Mouse (Mus musculus) midbrain, embryonic 12.5 days (tissue): ENCODE data around the gene Srd5a1. TPM values are rescaled to one million over a fixed set of nuclear protein-coding genes. Genes with fewer than 3 reads are reported as not detected.
"Not testable (repeated sequence)": the region's sequence is repeated elsewhere in the genome, so short reads cannot be mapped to it uniquely, and the experiment has no call there.

Experiments
- ATAC-seq: fragments of 200-750 bp; cut with Nextera tagmentation; 2 replicates; pipeline ENCODE4 v1.8.0; 2017; ENCODE audit warnings: low read depth, moderate TSS enrichment, moderate library complexity; ENCODE audit not compliant: low FRiP score
- H3K27ac ChIP-seq: fragments of 300-500 bp; sonication (generic); replicated peaks from 2 replicates; pipeline ENCODE4 v1.5.1; 2016; ENCODE audit warnings: mild to moderate bottlenecking
- H3K27me3 ChIP-seq: fragments of 300-500 bp; sonication (generic); 2 replicates; pipeline ENCODE4 v1.6.1; 2016; ENCODE audit warnings: mild to moderate bottlenecking
- H3K36me3 ChIP-seq: fragments of 300-500 bp; sonication (generic); 2 replicates; pipeline ENCODE4 v1.6.1; 2016
- H3K4me1 ChIP-seq: fragments of 300-500 bp; sonication (generic); 2 replicates; pipeline ENCODE4 v1.6.1; 2016
- H3K4me2 ChIP-seq: fragments of 300-500 bp; sonication (generic); replicated peaks from 2 replicates; pipeline ENCODE4 v1.6.1; 2016; ENCODE audit warnings: mild to moderate bottlenecking, moderate library complexity
- H3K4me3 ChIP-seq: fragments of 300-500 bp; sonication (generic); 2 replicates; pipeline ENCODE4 v1.5.1; 2016; ENCODE audit warnings: mild to moderate bottlenecking
- H3K9ac ChIP-seq: fragments of 300-500 bp; sonication (generic); replicated peaks from 2 replicates; pipeline ENCODE4 v1.6.1; 2016; ENCODE audit warnings: mild to moderate bottlenecking, moderate library complexity
- H3K9me3 ChIP-seq: fragments of 300-500 bp; sonication (generic); 2 replicates; pipeline ENCODE4 v1.6.1; 2016; ENCODE audit warnings: mild to moderate bottlenecking
- WGBS: fragments of 180-500 bp; shearing (Covaris S2); methylation state at CpG from one replicate; pipeline ENCODE4 v1.1.7; 2016; 5-methylcytosine and 5-hydroxymethylcytosine counted together
- polyA plus RNA-seq: library from polyadenylated mRNA; unstranded; fragments of >200 nt; fragmentation: Nextera tagmentation; extraction: Ambion mirVana; gene quantifications from 2 replicates; pipeline ENCODE4 v1.2.1, GENCODE M21; 2016

Gene Srd5a1
- polyA plus RNA-seq, 1 experiment from 2014 or later: 24.3 TPM

DNA sequence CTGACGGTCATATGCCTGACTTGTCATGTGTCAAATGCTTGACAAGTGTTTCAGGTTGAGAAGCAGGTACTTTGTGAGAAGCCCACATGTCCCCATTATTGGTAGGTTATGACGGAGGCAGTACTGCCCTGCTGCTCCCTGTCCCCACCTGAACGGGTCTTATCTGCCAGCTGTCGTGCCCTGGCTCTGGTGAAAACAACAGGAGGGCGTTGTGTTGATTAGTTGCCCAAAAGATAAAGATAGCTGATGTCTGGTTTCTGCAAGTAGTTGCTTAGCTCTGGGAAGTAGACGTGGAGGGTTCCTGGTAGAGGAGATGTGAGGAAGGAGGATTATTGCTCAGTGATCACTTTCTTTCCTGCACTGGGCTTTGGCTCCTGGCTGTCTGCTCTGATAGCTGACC, 5.5 kb upstream of the Srd5a1 start:
- no peak for ATAC-seq
- H3K36me3 ChIP-seq: peaks cover 66% of the 10 kb centered on the region
- no peaks in the 10 kb centered on the region for H3K27me3 ChIP-seq
- peaks cover 12% of the 10 kb centered on the region for H3K4me1 ChIP-seq
- H3K4me3 ChIP-seq: no peak overlapping the region
- H3K9me3 ChIP-seq: no peaks in the 10 kb centered on the region
- H3K4me2 ChIP-seq: no peak overlapping the region
- no peak overlapping the region for H3K27ac ChIP-seq
- H3K9ac ChIP-seq: no peak overlapping the region
- WGBS: 93% methylated on average over 6 of the region's 6 CpGs

DNA sequence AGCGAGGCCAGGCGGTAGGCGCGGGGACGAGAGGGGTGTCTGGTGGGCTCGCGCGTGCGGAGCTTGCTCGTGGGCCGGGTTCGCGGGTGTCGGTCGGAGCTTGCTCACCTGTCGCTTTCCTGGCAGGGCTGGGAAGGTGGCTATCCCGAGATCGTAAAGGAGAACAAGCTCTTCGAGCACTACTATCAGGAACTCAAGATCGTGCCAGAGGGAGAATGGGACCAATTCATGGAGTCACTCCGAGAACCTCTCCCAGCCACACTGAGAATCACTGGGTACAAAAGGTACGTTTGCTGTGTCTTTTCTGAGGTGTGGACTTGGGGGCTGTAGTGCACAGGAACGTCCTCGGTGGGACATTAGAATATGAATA, 918 bp upstream of the Srd5a1 start:
- WGBS: 1% methylated on average over 24 of the region's 24 CpGs
- Histone ChIP-seq H3K27ac (peak overlapping the region; percentile 52), H3K36me3 (peaks cover 28% of the 10 kb centered on the region), H3K27me3 (no peaks in the 10 kb centered on the region), H3K4me3 (peak overlapping the region; percentile 98), H3K4me2 (peak overlapping the region; percentile 91), H3K9me3 (no peaks in the 10 kb centered on the region), H3K4me1 (peaks cover 24% of the 10 kb centered on the region), H3K9ac (peak overlapping the region; percentile 73)
- ATAC-seq: no peak

DNA sequence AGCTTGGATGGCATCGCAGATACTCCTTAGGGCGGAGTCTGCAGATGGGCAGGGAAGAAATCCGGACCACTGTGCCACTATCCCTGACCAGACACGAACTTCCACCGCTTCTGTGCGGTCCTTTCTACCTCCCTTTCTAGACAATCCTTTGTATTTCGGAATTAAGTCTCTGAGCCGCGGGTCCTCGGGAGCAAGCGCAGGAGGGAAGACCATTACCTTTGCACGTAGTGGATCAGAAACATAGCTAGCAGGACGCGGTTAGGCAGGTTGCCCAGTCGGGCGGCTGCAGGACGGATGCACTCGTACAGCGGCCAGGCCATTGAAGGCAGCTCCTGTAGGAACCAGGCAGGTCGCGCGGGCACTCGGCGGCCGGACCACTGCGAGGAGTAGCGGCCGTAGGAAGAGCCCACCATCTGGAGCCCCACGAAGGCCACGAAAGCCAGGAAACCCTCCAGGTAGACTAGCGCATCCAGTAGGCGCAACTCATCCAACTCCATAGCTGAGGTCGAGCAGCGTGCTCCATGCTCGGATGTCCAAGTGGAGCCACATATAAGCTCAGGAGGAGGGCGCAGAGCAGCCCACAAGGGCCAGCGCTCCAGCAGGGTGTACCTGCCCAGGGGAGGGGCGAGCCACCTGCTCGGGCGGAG, 368 bp downstream of the Srd5a1 start:
- WGBS: 1% methylated on average over 40 of the region's 40 CpGs
- no peak for ATAC-seq
- H3K27ac ChIP-seq: no peak overlapping the region

DNA sequence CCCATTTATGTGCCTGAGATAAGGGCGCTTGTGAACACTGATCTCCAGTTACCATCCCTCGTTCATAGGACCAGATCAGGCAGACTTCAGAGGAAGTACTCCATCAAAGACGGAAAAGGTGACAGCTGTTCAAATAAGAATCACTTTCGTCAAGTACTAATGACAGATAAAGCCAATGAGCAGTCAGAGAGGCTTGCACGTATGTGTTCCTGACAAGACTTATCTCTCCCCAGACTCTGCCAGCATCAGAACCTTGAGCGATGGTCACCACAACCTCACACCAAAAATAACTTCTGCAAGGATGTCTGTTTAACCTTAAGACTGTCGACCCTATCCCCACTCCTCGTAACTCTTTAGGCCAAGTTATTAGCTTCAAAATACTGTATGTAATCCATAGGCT, 2.5 kb downstream of the Srd5a1 start:
- Histone ChIP-seq H3K9ac (no peak overlapping the region), H3K4me1 (peaks cover 24% of the 10 kb centered on the region), H3K9me3 (no peaks in the 10 kb centered on the region), H3K4me3 (no peak overlapping the region), H3K27ac (no peak overlapping the region), H3K4me2 (no peak overlapping the region), H3K36me3 (no peaks in the 10 kb centered on the region), H3K27me3 (no peaks in the 10 kb centered on the region)
- no peak for ATAC-seq
- 87% methylated on average over 8 of the region's 8 CpGs for WGBS

More for the DNA sequence above, 368 bp downstream of the Srd5a1 start:
- Histone ChIP-seq H3K9me3 (no peaks in the 10 kb centered on the region), H3K4me3 (peak overlapping the region; percentile 98), H3K27me3 (no peaks in the 10 kb centered on the region), H3K9ac (peak overlapping the region; percentile 60), H3K36me3 (peaks cover 16% of the 10 kb centered on the region), H3K4me1 (peaks cover 24% of the 10 kb centered on the region), H3K4me2 (peak overlapping the region; percentile 91)

DNA sequence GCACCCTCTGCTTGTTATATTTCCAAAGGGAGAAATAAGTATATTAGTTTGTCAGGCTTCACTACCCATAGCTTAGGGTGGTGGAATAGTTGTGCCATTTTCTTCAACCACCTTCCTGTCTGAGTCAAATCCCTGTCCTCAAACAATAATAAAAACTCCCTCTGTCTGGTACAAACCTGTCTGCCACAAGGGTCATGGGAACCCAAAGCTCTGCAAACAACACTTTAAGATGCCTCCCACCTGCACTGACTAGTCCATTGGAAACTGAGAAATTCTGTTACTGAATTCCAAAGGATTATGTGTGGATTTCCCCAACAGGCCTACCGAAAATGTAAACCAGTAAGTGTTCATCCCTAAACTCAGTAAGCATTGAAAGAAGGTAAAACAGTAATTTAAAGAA, 6.6 kb downstream of the Srd5a1 start:
- Histone ChIP-seq H3K9ac (no peak overlapping the region), H3K4me1 (0 out of 2 replicates have a peak, but pooled peaks cover 2% of the 10 kb centered on the region), H3K9me3 (no peaks in the 10 kb centered on the region), H3K27me3 (no peaks in the 10 kb centered on the region), H3K4me2 (no peak overlapping the region), H3K36me3 (no peaks in the 10 kb centered on the region), H3K27ac (no peak overlapping the region), H3K4me3 (no peak overlapping the region)
- WGBS: 79% methylated on average over 1 of the region's 1 CpGs
- no peak for ATAC-seq

DNA sequence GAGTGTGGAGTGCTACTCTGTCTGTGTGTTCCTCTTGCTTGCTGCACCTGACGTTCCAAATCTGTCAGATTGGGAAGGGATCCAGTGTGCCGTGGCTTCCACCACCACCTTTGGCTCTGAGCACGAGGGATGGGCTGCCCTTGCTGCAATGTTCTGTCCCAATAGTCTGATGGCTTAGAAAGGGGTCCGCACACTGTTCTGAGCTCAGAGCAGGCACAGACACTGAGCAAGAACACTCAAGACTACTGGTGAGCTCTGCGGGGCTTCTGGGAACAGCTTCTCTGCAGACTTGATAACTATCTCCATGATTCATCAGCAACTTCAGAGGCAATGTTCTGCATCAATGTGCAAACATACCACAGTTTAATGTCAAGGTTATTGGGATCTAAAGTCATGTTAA, 9.9 kb downstream of the Srd5a1 start:
- WGBS: 93% methylated on average over 5 of the region's 5 CpGs
- no peak overlapping the region for H3K4me3 ChIP-seq
- H3K4me2 ChIP-seq: no peak overlapping the region
- no peak overlapping the region for H3K9ac ChIP-seq
- no peaks in the 10 kb centered on the region for H3K4me1 ChIP-seq
- no peak overlapping the region for H3K27ac ChIP-seq
- no peak for ATAC-seq
- no peaks in the 10 kb centered on the region for H3K27me3 ChIP-seq
- H3K9me3 ChIP-seq: no peaks in the 10 kb centered on the region
- H3K36me3 ChIP-seq: no peaks in the 10 kb centered on the region

DNA sequence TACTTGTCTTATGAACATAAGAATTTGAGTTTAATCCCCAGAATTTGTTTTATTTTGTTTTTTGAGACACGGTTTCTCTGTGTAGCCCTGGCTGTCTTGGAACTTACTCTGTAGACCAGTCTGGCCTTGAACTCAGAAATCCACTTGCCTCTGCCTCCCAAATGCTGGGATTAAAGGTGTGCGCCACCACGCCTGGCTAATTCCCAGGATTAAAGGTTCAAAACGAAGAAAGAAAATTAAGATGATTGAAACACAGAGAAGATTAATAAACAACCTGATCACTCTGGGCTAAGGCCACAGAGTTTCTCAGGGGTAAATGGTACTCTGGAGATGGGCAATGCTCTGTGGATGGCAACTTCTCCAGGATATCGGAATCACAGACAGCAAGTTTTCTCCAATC, 10.4 kb downstream of the Srd5a1 start:
- H3K4me1 ChIP-seq, H3K36me3 ChIP-seq, H3K27ac ChIP-seq, H3K4me3 ChIP-seq, ATAC-seq, H3K9me3 ChIP-seq, H3K9ac ChIP-seq, H3K4me2 ChIP-seq, H3K27me3 ChIP-seq: not testable (repeated sequence)
- 89% methylated on average over 5 of the region's 5 CpGs for WGBS

DNA sequence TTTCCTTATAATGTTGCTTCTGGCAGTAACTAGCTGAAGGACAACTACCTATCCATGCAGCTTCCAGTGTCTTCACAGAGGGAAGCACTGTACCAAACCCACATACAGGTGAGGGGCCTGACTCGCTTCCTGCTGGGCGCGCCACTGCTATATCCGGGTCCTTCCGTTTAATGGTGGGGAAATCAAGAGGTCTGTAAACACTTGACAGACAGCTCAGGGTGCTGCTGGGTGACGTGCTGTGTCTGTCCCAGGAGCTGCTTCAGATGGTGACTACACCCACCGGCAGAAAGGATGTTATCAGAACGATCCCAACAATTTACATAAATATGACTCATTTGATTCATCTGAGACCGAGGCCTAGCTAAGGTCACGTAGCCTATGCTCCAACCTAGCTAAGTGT, 12.4 kb downstream of the Srd5a1 start:
- Histone ChIP-seq H3K27me3 (no peaks in the 10 kb centered on the region), H3K36me3 (no peaks in the 10 kb centered on the region), H3K4me2 (no peak overlapping the region), H3K9ac (no peak overlapping the region), H3K4me3 (no peak overlapping the region), H3K4me1 (no peaks in the 10 kb centered on the region), H3K27ac (no peak overlapping the region), H3K9me3 (no peaks in the 10 kb centered on the region)
- 94% methylated on average over 10 of the region's 10 CpGs for WGBS
- ATAC-seq: no peak

DNA sequence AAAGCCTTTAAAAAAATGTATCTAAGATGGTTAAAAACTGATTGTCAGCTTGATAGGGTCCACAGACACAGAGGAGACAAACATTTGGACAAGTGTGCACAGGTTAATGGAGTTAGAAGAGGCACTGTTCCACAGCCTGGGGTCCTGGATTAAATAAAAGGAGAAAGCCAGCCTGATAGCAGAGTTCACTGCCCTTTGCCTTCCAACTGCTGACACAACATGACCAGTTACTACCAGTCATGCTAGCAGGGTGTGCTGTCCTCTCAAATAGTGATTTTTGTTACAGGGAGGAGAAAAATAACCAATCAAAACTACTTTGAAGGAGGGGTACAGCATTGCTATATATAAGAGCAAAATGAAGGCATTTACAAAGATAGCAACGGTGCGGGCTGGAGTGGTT, 14.7 kb downstream of the Srd5a1 start:
- H3K36me3 ChIP-seq: no peaks in the 10 kb centered on the region
- no peak overlapping the region for H3K9ac ChIP-seq
- H3K27me3 ChIP-seq: no peaks in the 10 kb centered on the region
- H3K4me2 ChIP-seq: no peak overlapping the region
- no peak for ATAC-seq
- no peaks in the 10 kb centered on the region for H3K4me1 ChIP-seq
- H3K9me3 ChIP-seq: no peaks in the 10 kb centered on the region
- H3K4me3 ChIP-seq: no peak overlapping the region
- WGBS: 95% methylated on average over 2 of the region's 2 CpGs
- H3K27ac ChIP-seq: no peak overlapping the region

DNA sequence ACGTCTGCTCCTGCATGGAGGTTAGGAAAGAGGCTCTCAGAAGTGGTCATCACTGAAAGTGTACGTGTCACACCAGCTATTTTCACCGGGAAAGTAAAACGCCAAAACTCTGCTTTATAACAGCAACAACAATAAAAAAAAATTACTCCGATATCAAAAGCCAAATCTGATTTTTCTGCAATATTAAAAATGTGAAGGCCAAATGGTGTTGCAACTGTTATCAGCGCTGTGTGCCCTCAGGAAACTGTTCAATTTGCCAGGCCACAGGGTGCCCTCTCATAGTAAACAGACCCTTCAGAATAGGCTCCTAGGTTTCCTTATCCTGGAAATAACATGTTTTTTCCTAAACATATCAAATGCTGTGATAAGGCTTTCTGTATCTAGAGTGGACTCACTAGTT, 15.3 kb downstream of the Srd5a1 start:
- H3K9me3 ChIP-seq: no peaks in the 10 kb centered on the region
- 90% methylated on average over 6 of the region's 6 CpGs for WGBS
- H3K4me1 ChIP-seq: no peaks in the 10 kb centered on the region
- H3K36me3 ChIP-seq: no peaks in the 10 kb centered on the region
- H3K4me2 ChIP-seq: no peak overlapping the region
- no peak for ATAC-seq
- no peak overlapping the region for H3K27ac ChIP-seq
- no peaks in the 10 kb centered on the region for H3K27me3 ChIP-seq
- H3K4me3 ChIP-seq: no peak overlapping the region
- no peak overlapping the region for H3K9ac ChIP-seq

DNA sequence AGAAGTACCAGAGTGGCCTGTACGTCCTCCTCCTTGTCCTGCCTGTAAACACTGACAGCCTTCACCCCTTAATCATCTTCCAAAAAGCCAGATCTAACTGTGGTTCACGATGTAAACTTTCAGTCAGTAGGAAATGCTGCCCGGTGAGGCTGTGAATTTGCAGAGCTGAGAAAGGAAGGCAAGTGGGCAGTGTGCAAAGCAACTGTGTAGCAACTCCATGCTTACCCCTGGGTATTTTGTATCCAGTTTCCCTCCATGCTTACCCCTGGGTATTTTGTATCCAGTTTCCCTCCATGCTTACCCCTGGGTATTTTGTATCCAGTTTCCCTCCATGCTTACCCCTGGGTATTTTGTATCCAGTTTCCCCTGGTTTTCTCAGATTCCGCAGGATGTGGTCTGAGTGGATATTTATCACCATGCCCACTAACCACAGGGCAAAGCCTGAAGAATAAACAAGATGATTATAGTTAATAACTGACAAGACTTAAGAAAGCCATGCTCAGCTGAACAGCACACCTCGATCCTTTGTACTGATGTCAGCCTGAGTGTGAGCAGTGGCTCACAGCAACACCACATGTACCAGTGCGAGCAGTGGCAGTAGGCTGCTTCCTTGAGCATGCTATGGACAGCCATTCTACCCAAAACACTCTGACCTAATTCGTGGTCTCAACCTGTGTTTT, 16.5 kb downstream of the Srd5a1 start:
- no peak overlapping the region for H3K9ac ChIP-seq
- no peaks in the 10 kb centered on the region for H3K4me1 ChIP-seq
- H3K9me3 ChIP-seq: no peaks in the 10 kb centered on the region
- 93% methylated on average over 7 of the region's 7 CpGs for WGBS
- no peaks in the 10 kb centered on the region for H3K27me3 ChIP-seq
- no peaks in the 10 kb centered on the region for H3K36me3 ChIP-seq
- no peak overlapping the region for H3K4me3 ChIP-seq
- ATAC-seq: no peak
- H3K4me2 ChIP-seq: no peak overlapping the region
- H3K27ac ChIP-seq: no peak overlapping the region

DNA sequence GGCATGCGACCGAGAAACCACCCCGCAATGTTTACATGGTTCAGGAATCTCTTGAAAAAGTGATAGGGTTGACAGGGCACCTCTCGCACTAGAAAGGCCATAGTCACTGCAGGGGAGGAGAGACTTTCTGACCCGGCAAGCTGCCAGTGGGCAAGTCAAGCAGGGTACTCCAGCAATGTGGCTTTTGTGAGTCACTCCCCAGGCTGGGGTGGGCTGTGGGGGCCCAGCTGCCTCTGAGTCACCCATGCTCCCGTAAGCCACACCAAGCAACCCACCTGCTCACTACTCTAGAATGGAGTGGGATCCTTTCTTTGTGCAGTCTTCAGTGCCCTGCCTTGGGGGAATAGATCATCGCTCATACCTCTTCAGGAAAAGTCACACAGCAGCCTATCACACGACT, 17.8 kb downstream of the Srd5a1 start:
- Histone ChIP-seq H3K4me2 (no peak overlapping the region), H3K27ac (no peak overlapping the region), H3K4me1 (no peaks in the 10 kb centered on the region), H3K36me3 (no peaks in the 10 kb centered on the region), H3K4me3 (no peak overlapping the region), H3K9ac (no peak overlapping the region), H3K27me3 (no peaks in the 10 kb centered on the region), H3K9me3 (no peaks in the 10 kb centered on the region)
- no peak for ATAC-seq
- WGBS: 81% methylated on average over 8 of the region's 8 CpGs

DNA sequence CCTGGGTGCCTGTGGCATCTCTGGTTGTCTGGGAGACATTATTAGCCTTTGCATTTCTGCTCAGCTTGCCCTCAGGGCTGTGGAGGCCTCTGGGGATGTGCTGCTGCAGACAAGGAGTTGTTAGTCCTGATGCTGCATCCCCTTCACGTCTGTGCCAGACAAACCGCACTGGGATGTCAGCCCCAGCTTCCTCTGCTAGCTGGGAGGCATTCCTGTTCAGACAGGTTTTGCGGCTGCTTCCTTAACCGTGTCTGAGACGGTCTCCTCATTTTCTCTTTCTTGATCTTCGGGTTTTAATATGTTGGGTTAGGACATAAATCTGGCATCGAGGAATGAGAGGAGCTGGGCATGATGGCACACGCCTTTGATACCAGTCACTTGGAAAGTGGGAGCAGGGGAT, 19.0 kb downstream of the Srd5a1 start:
- Histone ChIP-seq H3K36me3 (no peaks in the 10 kb centered on the region), H3K9ac (no peak overlapping the region), H3K27me3 (no peaks in the 10 kb centered on the region), H3K4me1 (no peaks in the 10 kb centered on the region), H3K4me3 (no peak overlapping the region), H3K4me2 (no peak overlapping the region), H3K9me3 (no peaks in the 10 kb centered on the region), H3K27ac (no peak overlapping the region)
- ATAC-seq: no peak
- WGBS: 88% methylated on average over 8 of the region's 8 CpGs
